In the genomic region with DNA sequence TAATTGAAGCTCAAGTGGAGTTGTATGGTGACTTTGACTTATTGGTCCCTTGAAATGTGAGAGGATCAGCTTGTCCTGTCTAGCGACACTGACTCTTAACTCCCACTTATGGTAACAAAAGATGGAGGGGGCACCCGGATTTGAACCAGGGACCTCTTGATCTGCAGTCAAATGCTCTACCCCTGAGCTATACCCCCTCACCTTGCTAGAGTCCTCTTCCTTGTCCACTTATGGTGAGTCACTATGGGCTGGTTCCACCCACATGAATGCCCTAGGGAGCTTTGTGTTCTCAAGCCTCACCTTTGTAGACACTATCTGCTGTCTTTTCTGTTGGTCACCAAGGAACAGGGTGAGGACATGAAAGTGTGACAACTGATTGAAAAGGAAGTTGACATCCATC, we compare ENCODE assay signal across 25 mouse cellular contexts. TPM values are rescaled to one million over a fixed set of nuclear protein-coding genes. Genes with fewer than 3 reads are reported as not detected.
DNase-seq lines count a peak whose midpoint lies in the region; ATAC-seq lines count a peak whose summit lies in the region.
"Had no signal": no experiment of that assay in that cellular context is flagged by ENCODE, and none has a peak within 500 bp of the region (broad histone marks: within the 10 kb centered on the region; RNA-seq: fewer than 3 reads in every experiment).

No protein-coding gene starts in this region.

- 26% methylated on average over 2 of the region's 2 CpGs for WGBS in stomach, embryonic 15.5 days

- H3K4me3 ChIP-seq in stomach, embryonic 15.5 days (replicated peaks), result no peak overlapping the region
- H3K4me3 ChIP-seq: left cerebral cortex, adult 2 months; liver, embryonic 13.5 days had no signal

- H3K4me2 ChIP-seq in stomach, embryonic 15.5 days, result no peak overlapping the region
- H3K4me2 ChIP-seq: liver, embryonic 13.5 days; lung, embryonic 14.5 days had no signal

- H3K9me3 ChIP-seq in stomach, embryonic 15.5 days, result no peaks in the 10 kb centered on the region
- H3K9me3 ChIP-seq: liver, embryonic 13.5 days had no signal

- H3K9ac ChIP-seq in stomach, embryonic 15.5 days, result no peak overlapping the region
- H3K9ac ChIP-seq: liver, embryonic 13.5 days; lung, embryonic 14.5 days had no signal

- intact Hi-C loops in left cerebral cortex, postnatal 10 days (cut with DNase I), result no loop called here

- peak; percentile 53; the same call in 1 of the 2 replicates for ATAC-seq in stomach, embryonic 15.5 days (ENCODE audit: insufficient read depth, low FRiP score, low read depth)
- ATAC-seq: hindbrain, postnatal 0 days had no signal

- H3K4me1 ChIP-seq in stomach, embryonic 15.5 days, result peaks cover 8% of the 10 kb centered on the region

- no peaks in the 10 kb centered on the region for H3K36me3 ChIP-seq in stomach, embryonic 15.5 days
- H3K36me3 ChIP-seq: liver, embryonic 13.5 days had no signal

- no peaks in the 10 kb centered on the region for H3K27me3 ChIP-seq in stomach, embryonic 15.5 days (replicated peaks)
- H3K27me3 ChIP-seq: liver, embryonic 13.5 days had no signal

- peak; percentile 72 to 74 for DNase-seq in urinary bladder, adult 18-20 months (ENCODE audit: low spot score in 2 of 2)
- no peak for DNase-seq in urinary bladder, postnatal 10 days (ENCODE audit: low spot score)
- DNase-seq in c-Kit-positive CD71-positive TER-119-positive erythroid progenitor cells, embryonic 14.5 days (ENCODE audit: low spot score), result peak; percentile 19
- peak; percentile 54 for DNase-seq in yolk sac, embryonic 10.5 days (ENCODE audit: low spot score)
- DNase-seq in left cerebral cortex, postnatal 10 days (ENCODE audit: extremely low spot score in 1 of 2, low spot score in 2 of 2), result no peak
- no peak for DNase-seq in right cerebral cortex, postnatal 4 days
- DNase-seq in frontal cortex, postnatal 25 days (ENCODE audit: low spot score in 2 of 2), result no peak
- DNase-seq: cerebellum, postnatal 10 days; gastrocnemius, postnatal 36 days; kidney, adult 8-10 months; kidney, postnatal 25 days; layer of hippocampus, adult 9-11 months; liver, embryonic 13.5 days; lung, embryonic 14.5 days; lung, postnatal 36 days had no signal

- H3K27ac ChIP-seq in stomach, embryonic 15.5 days, result no peak overlapping the region
- H3K27ac ChIP-seq: hindbrain, postnatal 0 days; left cerebral cortex, adult 2 months; liver, embryonic 13.5 days had no signal

RNA-seq across cellular contexts. Expression of a gene that starts 3.3 kb away (rescaled TPM):
- polyA plus RNA-seq in stomach, embryonic 15.5 days (2015; fragmentation: Nextera tagmentation; extraction: Ambion mirVana), result 14.8 and 16.8 TPM in 2 replicates
- total RNA-seq in left cerebral cortex, postnatal 10 days (2021), result 10 to 100 TPM; 18.8 to 19.4 TPM

RNA-seq across cellular contexts. Expression of a gene that starts 6.0 kb away (rescaled TPM):
- polyA plus RNA-seq in stomach, embryonic 15.5 days (2015; fragmentation: Nextera tagmentation; extraction: Ambion mirVana), result 0.37 and 0.60 TPM in 2 replicates
- under 1 TPM; 0.60 to 0.63 TPM for total RNA-seq in left cerebral cortex, postnatal 10 days (2021)
- total RNA-seq: adrenal gland, adult 18-20 months; gastrocnemius, postnatal 36 days; hematopoietic stem cell, adult 5-6 weeks; hindbrain, postnatal 0 days had no signal
- polyA plus RNA-seq: embryonic facial prominence, embryonic 14.5 days; hindbrain, postnatal 0 days; limb, embryonic 11.5 days; lung, embryonic 14.5 days; neural tube, embryonic 11.5 days; spleen, adult 2 months; thymus, postnatal 0 days had no signal

RNA-seq across cellular contexts. Expression of a gene that starts 12.5 kb away (rescaled TPM):
- 502 and 526 TPM in 2 replicates for polyA plus RNA-seq in stomach, embryonic 15.5 days (2015; fragmentation: Nextera tagmentation; extraction: Ambion mirVana)
- 100 to 1,000 TPM; 423 to 456 TPM for total RNA-seq in left cerebral cortex, postnatal 10 days (2021)

RNA-seq across cellular contexts. Expression of a gene that starts 25.2 kb away (rescaled TPM):
- polyA plus RNA-seq in stomach, embryonic 15.5 days (2015; fragmentation: Nextera tagmentation; extraction: Ambion mirVana), result 1.4 and 1.5 TPM in 2 replicates
- 100 to 1,000 TPM; 146 to 153 TPM for total RNA-seq in left cerebral cortex, postnatal 10 days (2021)

RNA-seq across cellular contexts. Expression of a gene that starts 29.1 kb away (rescaled TPM):
- polyA plus RNA-seq in stomach, embryonic 15.5 days (2015; fragmentation: Nextera tagmentation; extraction: Ambion mirVana), result 112 and 122 TPM in 2 replicates
- total RNA-seq in left cerebral cortex, postnatal 10 days (2021), result 100 to 1,000 TPM; 190 to 203 TPM

Comparison
In these comparisons a context has a peak if more than half of its experiments do, and no peak if none do; other contexts are left out.
1. DNase-seq: peak in urinary bladder, adult 18-20 months (2 of 2), c-Kit-positive CD71-positive TER-119-positive erythroid progenitor cells, embryonic 14.5 days (single experiment) and yolk sac, embryonic 10.5 days (single experiment); none in urinary bladder, postnatal 10 days (single experiment), left cerebral cortex, postnatal 10 days (0 of 2), right cerebral cortex, postnatal 4 days (single experiment) and frontal cortex, postnatal 25 days (0 of 2).